Mouse (Mus musculus) mature B cell (primary cell): ENCODE measurements around the gene Hells.

Experiments used
- in situ Hi-C: fragments of 300-500 bp; cut with MboI; formaldehyde crosslinking; loops from 2 replicates; pipeline ENCODE4 v1.14.3; 2019

The Hells gene

GRCm38 (mm10) chr19:38930788-38931565 is at the start of gene Hells:
TSS of gene Hells (plus strand) at chr19:38930915.
- in situ Hi-C loops, result no loop called here

DNA sequence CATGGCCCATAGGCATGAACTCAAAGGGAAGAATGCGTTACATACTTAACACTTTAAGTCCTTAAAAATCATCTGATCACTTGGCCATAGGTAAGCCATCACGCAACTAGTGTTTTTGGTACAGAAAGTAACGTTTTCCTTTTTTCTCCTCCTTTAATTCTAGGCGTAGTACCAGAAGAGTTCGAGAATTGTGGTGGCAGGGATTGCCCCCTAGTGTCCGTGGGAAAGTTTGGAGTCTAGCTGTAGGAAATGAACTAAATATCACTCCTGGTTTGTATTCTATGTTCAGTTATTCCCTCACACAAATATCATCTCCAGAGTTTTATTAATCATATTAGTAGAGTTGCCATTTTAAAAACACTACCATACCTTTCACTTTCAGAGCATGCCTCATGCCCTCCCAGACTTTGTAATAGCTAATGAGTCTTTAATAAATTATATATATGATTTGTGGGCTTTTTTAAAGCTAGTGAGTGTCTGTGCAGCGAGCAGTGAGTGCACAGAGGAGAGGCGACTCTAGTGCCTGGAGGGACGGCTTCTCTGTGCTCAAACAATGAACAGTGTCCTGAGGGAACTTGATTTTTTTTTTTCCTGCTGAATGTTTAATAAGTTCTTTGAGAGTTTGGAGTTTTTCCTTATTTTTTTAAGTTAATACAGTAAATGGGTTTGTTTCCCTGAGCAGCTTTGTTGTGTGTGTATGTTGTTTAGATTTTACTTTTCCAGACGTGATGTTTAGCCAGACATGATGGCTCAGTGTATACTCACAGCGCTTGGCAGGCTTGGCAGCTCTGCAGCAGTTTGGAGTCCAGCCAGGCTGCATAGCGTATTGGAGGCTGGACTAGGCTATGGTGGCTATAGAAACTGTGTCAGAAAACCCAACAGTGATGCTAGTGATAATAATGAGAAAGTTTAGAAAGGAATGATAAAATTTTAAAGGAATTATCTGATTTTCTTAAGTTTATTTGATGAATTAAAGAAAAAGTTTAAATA is 29.3 kb upstream of the Hells start:
- in situ Hi-C loops, result no loop called here

DNA sequence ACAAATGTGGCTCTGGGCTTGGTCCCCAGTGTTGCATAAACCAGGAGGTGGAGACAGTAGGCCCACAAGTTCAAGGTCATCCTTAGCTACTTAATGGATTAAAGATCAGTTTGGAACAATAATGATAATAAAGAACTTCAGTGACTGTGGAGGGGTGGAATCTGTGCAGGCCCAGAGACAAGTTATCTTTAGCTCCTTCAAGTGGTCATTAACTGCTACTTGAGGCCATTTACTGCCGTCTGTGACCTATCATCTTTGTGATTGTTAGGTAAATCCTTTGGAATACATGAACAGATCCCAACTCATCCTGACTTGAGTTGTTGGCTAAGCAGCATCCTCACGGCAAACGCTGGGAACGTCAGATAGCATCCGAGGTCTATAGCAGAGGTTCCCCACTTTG is 28.2 kb upstream of the Hells start:
- in situ Hi-C loops, result no loop called here

- in situ Hi-C loops, result no loop called here
Observed at GRCm38 (mm10) chr19:38913786-38914185, 16.9 kb upstream of the Hells start.

- in situ Hi-C loops, result no loop called here
Observed at GRCm38 (mm10) chr19:38914926-38915325, 15.8 kb upstream of the Hells start.

- in situ Hi-C loops, result no loop called here
Observed at GRCm38 (mm10) chr19:38915677-38916076, 15.0 kb upstream of the Hells start.

GRCm38 (mm10) chr19:38928481-38929158 is 2.1 kb upstream of the Hells start:
- in situ Hi-C loops, result no loop called here

DNA sequence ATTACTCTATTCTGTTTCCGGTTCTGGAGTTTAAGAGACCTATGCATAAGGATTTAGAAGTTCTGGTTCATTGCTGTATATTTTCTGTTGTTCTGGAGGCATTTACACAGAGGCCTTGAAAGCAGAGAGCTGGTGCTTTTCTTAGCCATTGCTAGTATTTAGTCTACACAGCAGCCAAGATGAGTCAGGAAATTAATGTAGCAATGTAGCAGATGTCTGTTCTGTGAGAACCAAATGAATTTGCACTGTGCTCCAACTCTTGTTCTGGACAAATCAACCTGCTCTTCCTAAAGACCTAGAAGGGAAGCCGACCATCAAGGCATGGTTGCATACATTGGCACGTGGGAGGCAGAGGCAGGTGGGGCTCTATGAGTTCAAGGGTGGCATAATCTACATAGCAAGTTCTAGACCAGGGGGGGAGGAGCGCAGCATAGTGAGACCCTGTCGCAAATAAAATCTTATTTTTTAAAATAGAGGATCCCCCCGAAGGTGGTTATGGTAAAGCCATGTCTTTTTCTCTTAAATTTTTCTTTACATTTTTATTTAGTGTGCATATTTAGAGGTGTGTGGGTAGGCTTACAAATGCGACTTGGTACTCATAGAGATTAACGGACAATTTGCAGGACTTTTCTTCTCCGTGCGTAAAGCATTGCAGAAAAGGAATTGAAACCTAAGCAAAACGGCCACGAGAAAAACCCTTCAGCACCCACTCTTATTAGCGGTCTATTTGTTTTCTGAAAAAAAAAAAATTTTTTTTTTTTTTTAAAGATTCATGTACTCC is 1.1 kb upstream of the Hells start:
- in situ Hi-C loops, result no loop called here

- in situ Hi-C loops, result no loop called here
Observed at GRCm38 (mm10) chr19:38930252-38930787, 395 bp upstream of the Hells start.

- in situ Hi-C loops, result no loop called here
Observed at GRCm38 (mm10) chr19:38931566-38931890, 813 bp downstream of the Hells start.

GRCm38 (mm10) chr19:38944590-38945307 is 14.0 kb downstream of the Hells start:
- in situ Hi-C loops, result no loop called here

- in situ Hi-C loops, result no loop called here
Observed at GRCm38 (mm10) chr19:38970741-38971140, 40.0 kb downstream of the Hells start.

GRCm38 (mm10) chr19:38972581-38972980 is 41.9 kb downstream of the Hells start:
- in situ Hi-C loops, result no loop called here

- in situ Hi-C loops, result no loop called here
Observed at GRCm38 (mm10) chr19:38973666-38974065, 43.0 kb downstream of the Hells start.

DNA sequence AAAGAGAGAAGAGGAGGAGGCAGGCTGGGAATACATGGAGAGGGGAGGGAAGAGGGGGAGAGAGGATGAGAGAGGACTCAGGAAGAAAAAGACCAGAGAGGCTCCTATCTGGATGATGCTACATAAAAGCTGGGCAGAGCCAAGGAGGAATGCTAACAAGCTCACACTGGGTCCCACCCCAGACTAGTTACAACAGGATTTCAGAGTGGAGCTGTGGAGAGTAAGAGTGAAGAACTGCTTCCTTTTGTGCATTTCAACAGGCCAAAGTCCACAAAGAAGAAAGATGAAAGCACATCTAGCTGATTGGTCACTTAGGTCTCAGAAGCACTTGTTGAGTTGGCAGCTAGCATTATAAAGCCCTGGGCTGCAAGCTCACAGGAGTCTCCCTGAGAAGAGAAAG is 45.6 kb downstream of the Hells start:
- in situ Hi-C loops, result no loop called here

- in situ Hi-C loops, result no loop called here
Observed at GRCm38 (mm10) chr19:38981966-38982365, 51.3 kb downstream of the Hells start.

- in situ Hi-C loops, result no loop called here
Observed at GRCm38 (mm10) chr19:38998248-38998647, 67.5 kb downstream of the Hells start.

DNA sequence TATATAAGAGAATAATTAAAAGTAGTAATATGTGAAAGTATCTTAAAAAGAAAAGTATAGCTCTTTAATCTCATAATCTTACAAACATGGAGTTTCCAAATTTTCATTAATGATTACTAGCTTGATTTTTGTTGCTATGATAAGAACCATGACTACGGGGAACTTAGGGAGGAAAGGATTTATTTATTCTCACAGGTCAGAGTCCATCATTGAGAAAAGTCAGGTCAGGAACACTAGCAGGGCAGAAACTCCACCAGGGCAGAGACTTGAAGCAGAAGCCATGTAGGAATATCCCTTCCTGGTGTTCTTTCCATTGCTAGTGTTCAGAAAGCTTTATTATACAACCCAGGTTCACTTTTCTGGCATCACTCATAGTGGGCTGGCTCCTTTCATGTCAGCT is 68.0 kb downstream of the Hells start:
- in situ Hi-C loops, result no loop called here

DNA sequence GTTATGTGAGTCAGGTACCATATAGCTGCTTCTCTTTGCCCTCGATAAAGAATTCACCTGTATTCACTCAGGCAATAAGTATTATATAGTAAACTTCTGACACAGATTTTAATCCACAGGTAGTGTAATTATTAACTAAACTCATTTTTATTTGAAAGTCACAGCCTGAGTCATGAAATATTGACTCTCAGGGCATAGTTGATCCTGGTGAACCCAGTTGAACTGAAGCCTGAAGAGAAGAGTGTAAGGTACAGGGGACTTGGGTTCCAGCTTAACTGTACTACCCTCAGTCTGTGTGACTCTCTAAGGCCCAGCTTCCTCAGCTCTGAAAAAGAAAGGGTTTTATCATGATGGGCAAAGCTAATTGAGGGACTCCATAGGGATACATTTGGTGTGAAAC is 74.4 kb downstream of the Hells start:
- in situ Hi-C loops, result no loop called here

GRCm38 (mm10) chr19:39006715-39007114 is 76.0 kb downstream of the Hells start, which contains the start of gene Cyp2c55:
TSS of gene Cyp2c55 (plus strand) at chr19:39007019.
- in situ Hi-C loops, result no loop called here
